8 mouse cellular contexts compared by ENCODE assay signal in the genomic region with DNA sequence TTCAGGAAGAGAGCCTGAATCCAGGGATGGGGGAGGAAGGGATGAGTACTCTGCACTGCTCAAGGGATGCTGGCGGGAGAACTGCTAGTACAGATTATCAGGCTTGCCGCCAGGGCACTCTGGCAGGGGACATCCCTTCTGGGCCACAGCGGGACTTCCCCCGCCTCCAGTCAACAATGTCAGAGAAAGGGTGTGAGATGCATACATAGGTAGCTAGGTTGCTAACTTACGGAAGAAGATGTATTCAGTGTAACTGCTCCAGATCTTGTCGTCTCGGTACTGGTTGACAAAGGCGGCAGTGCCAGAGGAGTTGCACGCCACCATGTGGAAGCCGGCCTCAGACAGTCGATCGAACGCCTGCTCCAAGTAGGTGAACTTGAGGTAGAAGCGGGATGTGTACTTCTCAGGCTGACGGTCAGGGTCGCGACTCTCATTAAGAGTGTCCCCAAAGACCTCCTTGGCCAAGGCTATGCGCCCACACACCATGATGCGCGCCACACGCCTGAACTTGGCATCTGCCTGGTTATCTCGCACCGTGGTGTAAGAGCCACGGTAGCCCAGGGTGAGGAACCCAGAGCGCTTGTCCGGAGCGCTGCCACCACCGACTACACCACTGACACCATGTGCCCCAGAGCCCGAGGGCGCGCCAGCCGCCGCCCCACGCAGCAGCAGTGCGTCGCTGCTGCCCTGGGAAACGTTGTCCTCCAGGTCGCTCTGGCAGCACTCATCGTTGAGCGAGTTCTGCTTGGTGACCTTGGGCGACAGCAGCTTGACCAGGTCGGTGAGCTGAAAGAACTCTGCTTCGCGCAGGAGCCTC. TPM values are rescaled to one million over a fixed set of nuclear protein-coding genes. Genes with fewer than 3 reads are reported as not detected.
DNase-seq lines count a peak whose midpoint lies in the region; ATAC-seq lines count a peak whose summit lies in the region.

No protein-coding gene starts in this region.

- H3K9ac ChIP-seq in intestine, embryonic 14.5 days (ENCODE audit: low read length): peak overlapping the region; percentile 13; the same call in 1 of the 2 replicates
- peak overlapping the region; percentile 71 for H3K9ac ChIP-seq in stomach, embryonic 16.5 days (ENCODE audit: low read length)

- H3K4me3 ChIP-seq in intestine, embryonic 14.5 days (ENCODE audit: low read depth, low read length): peak overlapping the region; percentile 50
- peak overlapping the region; percentile 61 for H3K4me3 ChIP-seq in stomach, embryonic 16.5 days (replicated peaks; ENCODE audit: low read length)

- peaks cover 3% of the 10 kb centered on the region; the same call in 1 of the 2 replicates for H3K4me1 ChIP-seq in intestine, embryonic 14.5 days (replicated peaks; ENCODE audit: control insufficient read depth, insufficient read depth, low read length)
- no peaks in the 10 kb centered on the region for H3K4me1 ChIP-seq in stomach, embryonic 16.5 days (ENCODE audit: control insufficient read depth, insufficient read depth, low read length)

- peaks cover 24% of the 10 kb centered on the region for H3K27me3 ChIP-seq in intestine, embryonic 14.5 days (replicated peaks; ENCODE audit: control insufficient read depth, insufficient read depth, low read length)
- H3K27me3 ChIP-seq in stomach, embryonic 16.5 days (ENCODE audit: control insufficient read depth, insufficient read depth, low read length): 0 out of 2 replicates have a peak, but pooled peaks cover 8% of the 10 kb centered on the region

- peak; percentile 23 to 40 for DNase-seq in adrenal gland, adult 18-20 months (ENCODE audit: low spot score in 2 of 2)
- peak; percentile 86 to 88 for DNase-seq in cerebellum, postnatal 10 days
- DNase-seq in frontal cortex, postnatal 14 days (ENCODE audit: low spot score in 2 of 2): peak; percentile 40 to 50
- peak; percentile 75 for DNase-seq in intestine, embryonic 14.5 days (ENCODE audit: low spot score)
- DNase-seq in left cerebral cortex, adult 8-10 months (ENCODE audit: low spot score in 2 of 2): peak; percentile 25 to 49
- DNase-seq in mesoderm, embryonic 11.5 days (ENCODE audit: low read depth, low spot score): peak; percentile 33
- no peak for DNase-seq in thymus, postnatal 0 days (ENCODE audit: low spot score)

- under 1% methylated on average over 44 of the region's 44 CpGs for WGBS in intestine, embryonic 14.5 days
- WGBS in stomach, embryonic 16.5 days: under 1% methylated on average over 44 of the region's 44 CpGs

- H3K4me2 ChIP-seq in intestine, embryonic 14.5 days (ENCODE audit: low read length): peak overlapping the region; percentile 82
- peak overlapping the region; percentile 75 for H3K4me2 ChIP-seq in stomach, embryonic 16.5 days (ENCODE audit: low read depth, low read length)

- peak; percentile 25 for ATAC-seq in intestine, embryonic 14.5 days (replicated peaks; ENCODE audit: low FRiP score, low TSS enrichment, low read depth)
- 0 out of 2 replicates have a peak, but pooled peaks have one; percentile 8 for ATAC-seq in stomach, embryonic 16.5 days (ENCODE audit: insufficient read depth, low FRiP score)

- no peaks in the 10 kb centered on the region for H3K36me3 ChIP-seq in intestine, embryonic 14.5 days (ENCODE audit: control insufficient read depth, insufficient read depth, low read length)
- H3K36me3 ChIP-seq in stomach, embryonic 16.5 days (ENCODE audit: control insufficient read depth, insufficient read depth, low read length): no peaks in the 10 kb centered on the region

- H3K9me3 ChIP-seq in intestine, embryonic 14.5 days (ENCODE audit: control insufficient read depth, low read length): no peaks in the 10 kb centered on the region
- H3K9me3 ChIP-seq in stomach, embryonic 16.5 days (replicated peaks; ENCODE audit: control insufficient read depth, low read length): no peaks in the 10 kb centered on the region

- no peak overlapping the region for H3K27ac ChIP-seq in intestine, embryonic 14.5 days (ENCODE audit: low read depth)
- H3K27ac ChIP-seq in stomach, embryonic 16.5 days (ENCODE audit: low read length): no peak overlapping the region

RNA-seq across cellular contexts. Expression of gene Kctd8, which starts 1.2 kb away (rescaled TPM):
- total RNA-seq in adrenal gland, adult 18-20 months (2021): under 1 TPM; 0.38 to 0.43 TPM
- polyA plus RNA-seq in intestine, embryonic 14.5 days (2014; fragmentation: Nextera tagmentation; extraction: Ambion mirVana): 0.70 and 0.97 TPM in 2 replicates
- total RNA-seq in left cerebral cortex, adult 8-10 months (2022): 10 to 100 TPM in 3 of 4 experiments, 1 to 10 TPM in 1; 9.9 to 11.4 (median 11.1) TPM
- polyA plus RNA-seq in stomach, embryonic 16.5 days (2015; fragmentation: Nextera tagmentation; extraction: Ambion mirVana): 2.1 and 2.4 TPM in 2 replicates
- polyA plus RNA-seq in thymus, postnatal 0 days (2015; fragmentation: Nextera tagmentation; extraction: Ambion mirVana): 0.17 and 0.33 TPM in 2 replicates
